Mouse (Mus musculus): ENCODE data around the gene Erc1.
A peak's percentile ranks its signal among the peaks of the same experiment; 100 is the strongest.
"Not testable (repeated sequence)": the region's sequence is repeated elsewhere in the genome, so short reads cannot be mapped to it uniquely, and the experiment has no call there.

Erc1 gene

GRCm38 (mm10) chr6:119712486-119712885 lies 135.5 kb downstream of the Erc1 start:
- DNase-seq (ENCODE audit: low read depth, low spot score), result peak; percentile 75

- DNase-seq (ENCODE audit: low read depth, low spot score), result peak; percentile 81
These were observed 136.2 kb downstream of the Erc1 start for GRCm38 (mm10) chr6:119711649-119712305.

- DNase-seq (ENCODE audit: low read depth, low spot score), result peak; percentile 39
These were observed 138.4 kb downstream of the Erc1 start for GRCm38 (mm10) chr6:119709552-119709951.

- no peak for DNase-seq (ENCODE audit: low read depth, low spot score)
These were observed 140.1 kb downstream of the Erc1 start for GRCm38 (mm10) chr6:119707911-119708310.

GRCm38 (mm10) chr6:119704899-119705298 lies 143.1 kb downstream of the Erc1 start:
- DNase-seq (ENCODE audit: low read depth, low spot score), result no peak

GRCm38 (mm10) chr6:119692754-119693153 lies 155.2 kb downstream of the Erc1 start:
- DNase-seq (ENCODE audit: low read depth, low spot score), result no peak

- no peak for DNase-seq (ENCODE audit: low read depth, low spot score)
These were observed 161.5 kb downstream of the Erc1 start for GRCm38 (mm10) chr6:119686470-119686869.

GRCm38 (mm10) chr6:119680746-119681145 lies 167.2 kb downstream of the Erc1 start:
- DNase-seq (ENCODE audit: low read depth, low spot score), result no peak

GRCm38 (mm10) chr6:119674811-119675209 lies 173.2 kb downstream of the Erc1 start:
- no peak for DNase-seq (ENCODE audit: low read depth, low spot score)

- DNase-seq (ENCODE audit: low read depth, low spot score), result no peak
These were observed 173.7 kb downstream of the Erc1 start for GRCm38 (mm10) chr6:119674201-119674810.

- no peak for DNase-seq (ENCODE audit: low read depth, low spot score)
These were observed 178.2 kb downstream of the Erc1 start for GRCm38 (mm10) chr6:119669746-119670145.

- DNase-seq (ENCODE audit: low read depth, low spot score), result no peak
These were observed 185.0 kb downstream of the Erc1 start for GRCm38 (mm10) chr6:119662936-119663335.

GRCm38 (mm10) chr6:119661081-119661493 lies 186.9 kb downstream of the Erc1 start:
- no peak for DNase-seq (ENCODE audit: low read depth, low spot score)

- no peak for DNase-seq (ENCODE audit: low read depth, low spot score)
These were observed 189.5 kb downstream of the Erc1 start for GRCm38 (mm10) chr6:119658441-119658840.

GRCm38 (mm10) chr6:119657418-119658178 lies 190.4 kb downstream of the Erc1 start:
- no peak for DNase-seq (ENCODE audit: low read depth, low spot score)

GRCm38 (mm10) chr6:119654777-119655176 lies 193.2 kb downstream of the Erc1 start:
- not testable (repeated sequence) for DNase-seq (ENCODE audit: low read depth, low spot score)

- DNase-seq (ENCODE audit: low read depth, low spot score), result no peak
These were observed 204.0 kb downstream of the Erc1 start for GRCm38 (mm10) chr6:119643880-119644460.

GRCm38 (mm10) chr6:119643178-119643728 lies 204.7 kb downstream of the Erc1 start:
- DNase-seq (ENCODE audit: low read depth, low spot score), result no peak

- DNase-seq (ENCODE audit: low read depth, low spot score), result no peak
These were observed 205.2 kb downstream of the Erc1 start for GRCm38 (mm10) chr6:119642718-119643117.

- no peak for DNase-seq (ENCODE audit: low read depth, low spot score)
These were observed 212.3 kb downstream of the Erc1 start for GRCm38 (mm10) chr6:119635629-119636028.

GRCm38 (mm10) chr6:119630622-119631021 lies 217.3 kb downstream of the Erc1 start:
- DNase-seq (ENCODE audit: low read depth, low spot score), result no peak

GRCm38 (mm10) chr6:119601379-119601778 lies 246.6 kb downstream of the Erc1 start:
- DNase-seq (ENCODE audit: low read depth, low spot score), result no peak

All from A20 (cell line).